Mouse (Mus musculus) neural tube, embryonic 13.5 days (tissue): Measurements from ENCODE around the gene Il2ra. TPM values are rescaled to one million over a fixed set of nuclear protein-coding genes. Genes with fewer than 3 reads are reported as not detected.
A peak's percentile ranks its signal among the peaks of the same experiment; 100 is the strongest.

ENCODE experiments used
- ATAC-seq: fragments of 200-750 bp; cut with Nextera tagmentation; 2 replicates; pipeline ENCODE4 v1.8.0; 2017; ENCODE audit warnings: low read depth, mild to moderate bottlenecking, moderate TSS enrichment, moderate library complexity
- H3K27ac ChIP-seq: fragments of 300-500 bp; sonication (generic); replicated peaks from 2 replicates; pipeline ENCODE4 v1.5.1; 2015; ENCODE audit warnings: moderate library complexity, mild to moderate bottlenecking, inconsistent platforms
- H3K27me3 ChIP-seq: fragments of 300-500 bp; sonication (generic); 2 replicates; pipeline ENCODE4 v1.6.1; 2015; ENCODE audit warnings: mild to moderate bottlenecking, inconsistent platforms
- H3K36me3 ChIP-seq: fragments of 300-500 bp; sonication (generic); 2 replicates; pipeline ENCODE4 v1.6.1; 2015; ENCODE audit warnings: mild to moderate bottlenecking, inconsistent platforms
- H3K4me1 ChIP-seq: fragments of 300-500 bp; sonication (generic); replicated peaks from 2 replicates; pipeline ENCODE4 v1.6.1; 2015; ENCODE audit warnings: inconsistent platforms
- H3K4me2 ChIP-seq: fragments of 300-500 bp; sonication (generic); 2 replicates; pipeline ENCODE4 v1.6.1; 2015; ENCODE audit warnings: inconsistent platforms, mild to moderate bottlenecking, moderate library complexity
- H3K4me3 ChIP-seq: fragments of 300-500 bp; sonication (generic); 2 replicates; pipeline ENCODE4 v1.5.1; 2015; ENCODE audit warnings: mild to moderate bottlenecking, inconsistent platforms
- H3K9ac ChIP-seq: fragments of 300-500 bp; sonication (generic); 2 replicates; pipeline ENCODE4 v1.6.1; 2015; ENCODE audit warnings: moderate library complexity, mild to moderate bottlenecking, inconsistent platforms
- H3K9me3 ChIP-seq: fragments of 300-500 bp; sonication (generic); 2 replicates; pipeline ENCODE4 v1.6.1; 2016; ENCODE audit warnings: inconsistent platforms
- WGBS: fragments of 180-500 bp; shearing (Covaris S2); methylation state at CpG from one replicate; pipeline ENCODE4 v1.1.7; 2015; 5-methylcytosine and 5-hydroxymethylcytosine counted together
- polyA plus RNA-seq: library from polyadenylated mRNA; unstranded; fragments of >200 nt; fragmentation: Nextera tagmentation; extraction: Ambion mirVana; gene quantifications from 2 replicates; pipeline ENCODE4 v1.2.1, GENCODE M21; 2015

Il2ra gene
- polyA plus RNA-seq, 1 experiment from 2014 or later: 0.10 TPM

GRCm38 (mm10) chr2:11654990-11655931, 12.7 kb downstream of the Il2ra start:
- H3K4me1 ChIP-seq: no peaks in the 10 kb centered on the region
- WGBS: 77% methylated on average over 9 of the region's 9 CpGs
- H3K9ac ChIP-seq: no peak overlapping the region
- no peak overlapping the region for H3K27ac ChIP-seq
- H3K4me3 ChIP-seq: no peak overlapping the region
- H3K27me3 ChIP-seq: no peaks in the 10 kb centered on the region
- ATAC-seq: no peak
- no peaks in the 10 kb centered on the region for H3K9me3 ChIP-seq
- H3K36me3 ChIP-seq: no peaks in the 10 kb centered on the region
- H3K4me2 ChIP-seq: no peak overlapping the region

- no peaks in the 10 kb centered on the region for H3K36me3 ChIP-seq
- H3K9ac ChIP-seq: no peak overlapping the region
- no peak overlapping the region for H3K4me3 ChIP-seq
- WGBS: 89% methylated on average over 2 of the region's 2 CpGs
- ATAC-seq: no peak
- H3K4me1 ChIP-seq: no peaks in the 10 kb centered on the region
- H3K4me2 ChIP-seq: no peak overlapping the region
- H3K27me3 ChIP-seq: no peaks in the 10 kb centered on the region
- no peak overlapping the region for H3K27ac ChIP-seq
- H3K9me3 ChIP-seq: no peaks in the 10 kb centered on the region
Measured at GRCm38 (mm10) chr2:11657581-11657980, 15.0 kb downstream of the Il2ra start.

- H3K4me3 ChIP-seq: no peak overlapping the region
- no peaks in the 10 kb centered on the region for H3K4me1 ChIP-seq
- H3K27ac ChIP-seq: no peak overlapping the region
- 29% methylated on average over 2 of the region's 2 CpGs for WGBS
- no peak overlapping the region for H3K4me2 ChIP-seq
- no peak overlapping the region for H3K9ac ChIP-seq
- no peaks in the 10 kb centered on the region for H3K27me3 ChIP-seq
- H3K36me3 ChIP-seq: no peaks in the 10 kb centered on the region
- no peaks in the 10 kb centered on the region for H3K9me3 ChIP-seq
- ATAC-seq: no peak
Measured at GRCm38 (mm10) chr2:11659263-11659662, 16.7 kb downstream of the Il2ra start.

- no peak overlapping the region for H3K27ac ChIP-seq
- 88% methylated on average over 6 of the region's 6 CpGs for WGBS
- H3K4me2 ChIP-seq: no peak overlapping the region
- H3K4me1 ChIP-seq: no peaks in the 10 kb centered on the region
- H3K4me3 ChIP-seq: no peak overlapping the region
- H3K27me3 ChIP-seq: no peaks in the 10 kb centered on the region
- no peak for ATAC-seq
- H3K9me3 ChIP-seq: no peaks in the 10 kb centered on the region
- H3K36me3 ChIP-seq: no peaks in the 10 kb centered on the region
- H3K9ac ChIP-seq: no peak overlapping the region
Measured at GRCm38 (mm10) chr2:11662143-11662906, 19.7 kb downstream of the Il2ra start.

- no peak overlapping the region for H3K4me2 ChIP-seq
- H3K4me1 ChIP-seq: no peaks in the 10 kb centered on the region
- no peaks in the 10 kb centered on the region for H3K9me3 ChIP-seq
- no peaks in the 10 kb centered on the region for H3K27me3 ChIP-seq
- ATAC-seq: no peak
- WGBS: 82% methylated on average over 1 of the region's 1 CpGs
- no peaks in the 10 kb centered on the region for H3K36me3 ChIP-seq
- H3K27ac ChIP-seq: no peak overlapping the region
- H3K4me3 ChIP-seq: no peak overlapping the region
- no peak overlapping the region for H3K9ac ChIP-seq
Measured at GRCm38 (mm10) chr2:11662907-11663230, 20.3 kb downstream of the Il2ra start.

- 0 out of 2 replicates have a peak overlapping the region, but pooled peaks have one; percentile 22 for H3K9ac ChIP-seq
- WGBS: 5% methylated on average over 10 of the region's 10 CpGs
Measured at GRCm38 (mm10) chr2:11663961-11664360, 21.4 kb downstream of the Il2ra start.

GRCm38 (mm10) chr2:11664367-11664766, 21.8 kb downstream of the Il2ra start:
- Histone ChIP-seq H3K9ac (0 out of 2 replicates have a peak overlapping the region, but pooled peaks have one; percentile 22), H3K27ac (no peak overlapping the region), H3K4me1 (no peaks in the 10 kb centered on the region), H3K36me3 (no peaks in the 10 kb centered on the region), H3K9me3 (no peaks in the 10 kb centered on the region), H3K27me3 (no peaks in the 10 kb centered on the region), H3K4me2 (peak overlapping the region; percentile 48), H3K4me3 (peak overlapping the region; percentile 25)
- 45% methylated on average over 6 of the region's 6 CpGs for WGBS
- peak; percentile 74; the same call in 1 of the 2 replicates for ATAC-seq

More at GRCm38 (mm10) chr2:11663961-11664360, 21.4 kb downstream of the Il2ra start:
- H3K4me1 ChIP-seq: no peaks in the 10 kb centered on the region
- peak overlapping the region; percentile 48 for H3K4me2 ChIP-seq
- H3K4me3 ChIP-seq: peak overlapping the region; percentile 25
- ATAC-seq: peak; percentile 94
- H3K36me3 ChIP-seq: no peaks in the 10 kb centered on the region
- no peaks in the 10 kb centered on the region for H3K27me3 ChIP-seq
- H3K27ac ChIP-seq: no peak overlapping the region
- no peaks in the 10 kb centered on the region for H3K9me3 ChIP-seq

- no peak overlapping the region for H3K27ac ChIP-seq
- H3K9ac ChIP-seq: no peak overlapping the region
- no peak overlapping the region for H3K4me3 ChIP-seq
- H3K36me3 ChIP-seq: no peaks in the 10 kb centered on the region
- 88% methylated on average over 4 of the region's 4 CpGs for WGBS
- no peaks in the 10 kb centered on the region for H3K27me3 ChIP-seq
- H3K4me1 ChIP-seq: no peaks in the 10 kb centered on the region
- no peaks in the 10 kb centered on the region for H3K9me3 ChIP-seq
- ATAC-seq: no peak
- H3K4me2 ChIP-seq: peak overlapping the region; percentile 48; the same call in 1 of the 2 replicates
Measured at GRCm38 (mm10) chr2:11664806-11665205, 22.2 kb downstream of the Il2ra start.

- no peaks in the 10 kb centered on the region for H3K36me3 ChIP-seq
- no peaks in the 10 kb centered on the region for H3K4me1 ChIP-seq
- no peak overlapping the region for H3K4me3 ChIP-seq
- no peak overlapping the region for H3K9ac ChIP-seq
- H3K27me3 ChIP-seq: no peaks in the 10 kb centered on the region
- no peak for ATAC-seq
- no peaks in the 10 kb centered on the region for H3K9me3 ChIP-seq
- no peak overlapping the region for H3K27ac ChIP-seq
- H3K4me2 ChIP-seq: no peak overlapping the region
- WGBS: 89% methylated on average over 3 of the region's 3 CpGs
Measured at GRCm38 (mm10) chr2:11665326-11665725, 22.7 kb downstream of the Il2ra start.

GRCm38 (mm10) chr2:11672144-11672543, 29.5 kb downstream of the Il2ra start:
- no peaks in the 10 kb centered on the region for H3K4me1 ChIP-seq
- H3K9ac ChIP-seq: no peak overlapping the region
- no peaks in the 10 kb centered on the region for H3K9me3 ChIP-seq
- ATAC-seq: no peak
- no peak overlapping the region for H3K4me2 ChIP-seq
- 25% methylated on average over 3 of the region's 3 CpGs for WGBS
- H3K4me3 ChIP-seq: no peak overlapping the region
- H3K36me3 ChIP-seq: no peaks in the 10 kb centered on the region
- H3K27me3 ChIP-seq: no peaks in the 10 kb centered on the region
- H3K27ac ChIP-seq: no peak overlapping the region

- Histone ChIP-seq H3K36me3 (no peaks in the 10 kb centered on the region), H3K27ac (no peak overlapping the region), H3K9ac (no peak overlapping the region), H3K9me3 (no peaks in the 10 kb centered on the region), H3K4me2 (no peak overlapping the region), H3K27me3 (no peaks in the 10 kb centered on the region), H3K4me1 (no peaks in the 10 kb centered on the region), H3K4me3 (no peak overlapping the region)
- no peak for ATAC-seq
- WGBS: 79% methylated on average over 7 of the region's 7 CpGs
Measured at GRCm38 (mm10) chr2:11679626-11680025, 37.0 kb downstream of the Il2ra start.

GRCm38 (mm10) chr2:11682712-11683111, 40.1 kb downstream of the Il2ra start:
- WGBS: 46% methylated on average over 4 of the region's 4 CpGs
- no peak overlapping the region for H3K4me3 ChIP-seq
- ATAC-seq: no peak

More at GRCm38 (mm10) chr2:11682712-11683111, 40.1 kb downstream of the Il2ra start:
- H3K27ac ChIP-seq: no peak overlapping the region
- H3K9ac ChIP-seq: no peak overlapping the region
- H3K4me2 ChIP-seq: no peak overlapping the region
- no peaks in the 10 kb centered on the region for H3K36me3 ChIP-seq
- no peaks in the 10 kb centered on the region for H3K4me1 ChIP-seq
- H3K9me3 ChIP-seq: no peaks in the 10 kb centered on the region
- H3K27me3 ChIP-seq: no peaks in the 10 kb centered on the region
